Mouse (Mus musculus) ES-E14 (cell line): ENCODE measurements around the gene Rassf4.

Source experiments
- ZC3H11A ChIP-seq: IDR thresholded peaks from 2 replicates; pipeline ENCODE4 v1.6.1; 2012; ENCODE audit warnings: low read depth, mild to moderate bottlenecking, inconsistent platforms, low read length, borderline replicate concordance
- ZNF384 ChIP-seq: IDR thresholded peaks from 2 replicates; pipeline ENCODE4 v1.6.1; 2012; ENCODE audit warnings: low read depth, low read length, inconsistent platforms

DNA sequence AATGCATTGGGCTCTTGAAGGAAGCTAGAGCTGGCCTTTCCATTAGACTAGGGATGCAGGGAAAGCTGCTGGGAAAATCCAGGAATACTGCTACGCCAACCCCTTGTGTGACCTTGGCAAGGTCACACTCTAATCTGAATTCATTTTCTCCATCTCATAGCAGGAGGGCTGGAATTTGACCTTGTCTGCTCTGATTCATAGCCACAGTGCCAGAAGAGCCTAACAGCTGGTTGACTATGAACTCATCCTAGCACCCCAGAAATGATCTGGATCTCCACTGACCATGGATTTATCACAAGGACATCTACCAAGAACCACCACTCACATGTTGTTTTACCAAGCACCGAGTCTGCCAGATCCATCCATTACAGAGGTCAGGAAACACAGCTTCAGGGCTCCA, 41.4 kb upstream of the Rassf4 start:
- TF ChIP-seq ZC3H11A (no peak), ZNF384 (no peak)
